Mouse (Mus musculus) hindbrain, embryonic 10.5 days (tissue): ENCODE measurements around the gene Actl6b. TPM values are rescaled to one million over a fixed set of nuclear protein-coding genes. Genes with fewer than 3 reads are reported as not detected.

Source experiments
- DNase-seq: peaks from one replicate; pipeline ENCODE4 v3.0.0-alpha.2; 2017; ENCODE audit warnings: low spot score
- H3K27ac ChIP-seq: fragments of 300-500 bp; sonication (generic); 2 replicates; pipeline ENCODE4 v1.5.1; 2016; ENCODE audit warnings: mild to moderate bottlenecking, moderate library complexity
- H3K27me3 ChIP-seq: fragments of 300-500 bp; sonication (generic); 2 replicates; pipeline ENCODE4 v1.6.1; 2016; ENCODE audit warnings: mild to moderate bottlenecking; ENCODE audit not compliant: poor library complexity, insufficient read depth, severe bottlenecking
- H3K36me3 ChIP-seq: fragments of 300-500 bp; sonication (generic); 2 replicates; pipeline ENCODE4 v1.6.1; 2016; ENCODE audit warnings: mild to moderate bottlenecking, moderate library complexity
- H3K4me1 ChIP-seq: fragments of 300-500 bp; sonication (generic); replicated peaks from 2 replicates; pipeline ENCODE4 v1.6.1; 2016; ENCODE audit warnings: mild to moderate bottlenecking
- H3K4me3 ChIP-seq: fragments of 300-500 bp; sonication (generic); 2 replicates; pipeline ENCODE4 v1.5.1; 2016; ENCODE audit warnings: mild to moderate bottlenecking, moderate library complexity
- H3K9me3 ChIP-seq: fragments of 300-500 bp; sonication (generic); 2 replicates; pipeline ENCODE4 v1.6.1; 2016; ENCODE audit warnings: mild to moderate bottlenecking, moderate library complexity
- whole genome bisulfite sequencing: fragments of 180-500 bp; shearing (Covaris S2); methylation state at CpG from one replicate; pipeline ENCODE4 v1.1.7; 2016; 5-methylcytosine and 5-hydroxymethylcytosine counted together
- polyA plus RNA-seq: library from polyadenylated mRNA; unstranded; fragments of >200 nt; fragmentation: Nextera tagmentation; extraction: Ambion mirVana; gene quantifications from 2 replicates; pipeline ENCODE4 v1.2.1, GENCODE M21; 2016

Actl6b gene
- polyA plus RNA-seq, 1 experiment from 2014 or later, result 47.6 TPM

DNA sequence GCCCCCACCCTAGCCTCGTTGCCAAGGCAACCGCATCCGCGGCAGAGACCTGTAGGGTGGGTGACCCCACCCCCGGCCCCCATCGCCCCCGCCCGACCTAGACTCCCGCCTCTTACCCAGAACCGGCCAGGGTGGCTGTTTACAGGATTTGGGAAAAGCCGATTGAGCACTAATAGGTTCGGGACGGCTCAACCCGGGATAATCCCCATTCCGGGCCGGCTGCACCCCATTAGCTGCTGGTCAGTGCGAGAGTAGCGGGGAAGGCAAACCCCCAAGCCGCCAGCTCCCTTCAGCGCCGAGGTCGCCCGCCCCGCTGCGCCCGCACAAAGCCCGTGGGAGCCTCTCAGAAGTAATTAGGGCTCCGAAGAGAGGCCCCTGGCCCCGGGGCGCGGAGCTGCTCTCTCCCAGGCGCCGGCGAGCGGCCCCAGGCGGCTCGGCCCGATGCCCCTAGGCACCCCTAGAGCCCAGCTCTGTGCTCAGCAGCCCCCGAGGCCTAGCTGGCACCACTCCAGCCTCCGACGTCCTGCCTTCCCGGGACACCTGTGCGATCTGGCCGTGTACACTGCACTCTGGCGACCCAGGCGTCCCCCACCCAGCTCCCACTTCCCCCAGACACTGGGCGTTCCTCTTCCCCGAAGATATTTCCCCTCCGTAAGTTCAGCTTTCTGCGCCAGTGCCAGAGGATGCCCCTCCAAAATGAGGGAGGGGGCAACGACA is 21.7 kb upstream of the Actl6b start:
- Histone ChIP-seq H3K27ac (peak overlapping the region; percentile 95), H3K36me3 (peaks cover 40% of the 10 kb centered on the region), H3K4me1 (peaks cover 59% of the 10 kb centered on the region), H3K4me3 (peak overlapping the region; percentile 82), H3K9me3 (no peaks in the 10 kb centered on the region), H3K27me3 (no peaks in the 10 kb centered on the region)
- peak; percentile 90 for DNase-seq
- WGBS, result under 1% methylated on average over 51 of the region's 51 CpGs

DNA sequence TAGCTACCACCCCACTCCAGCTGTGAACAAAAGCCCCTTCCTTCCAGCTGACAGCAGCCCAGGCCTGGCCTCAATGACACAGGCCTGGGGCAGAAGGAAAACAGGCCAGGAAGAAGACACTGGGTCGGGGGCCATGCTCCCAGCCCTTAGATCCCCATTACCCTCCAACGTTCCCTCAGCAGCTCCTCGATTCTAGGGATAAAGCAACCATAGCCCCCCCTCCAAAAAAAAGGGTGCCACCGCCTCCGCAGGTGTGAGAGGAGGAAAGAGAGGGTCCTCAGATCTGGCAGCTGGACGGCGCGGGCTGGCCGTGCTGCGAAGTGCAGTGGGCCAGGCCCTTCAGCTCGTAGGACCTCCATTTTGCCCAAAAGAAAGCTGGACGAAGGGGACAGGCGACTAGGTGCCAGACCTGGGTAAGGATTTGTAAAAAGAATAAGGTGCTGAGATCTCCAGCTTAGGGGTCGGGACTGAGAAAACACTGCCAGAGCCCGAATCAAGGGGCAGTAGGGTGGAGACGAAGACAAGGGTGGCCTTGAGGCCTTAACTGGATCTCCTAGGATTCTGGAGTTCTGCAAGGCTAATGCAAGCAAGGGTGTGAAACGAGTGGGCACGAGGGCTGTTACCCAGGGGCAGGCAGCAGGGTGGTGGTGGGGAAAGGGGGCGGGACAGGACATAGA is 21.0 kb upstream of the Actl6b start:
- H3K4me3 ChIP-seq, result peak overlapping the region; percentile 82
- H3K27me3 ChIP-seq, result no peaks in the 10 kb centered on the region
- H3K36me3 ChIP-seq, result peaks cover 33% of the 10 kb centered on the region
- no peaks in the 10 kb centered on the region for H3K9me3 ChIP-seq
- 1% methylated on average over 19 of the region's 19 CpGs for WGBS
- H3K27ac ChIP-seq, result peak overlapping the region; percentile 95
- H3K4me1 ChIP-seq, result peaks cover 52% of the 10 kb centered on the region
- peak; percentile 57 for DNase-seq

DNA sequence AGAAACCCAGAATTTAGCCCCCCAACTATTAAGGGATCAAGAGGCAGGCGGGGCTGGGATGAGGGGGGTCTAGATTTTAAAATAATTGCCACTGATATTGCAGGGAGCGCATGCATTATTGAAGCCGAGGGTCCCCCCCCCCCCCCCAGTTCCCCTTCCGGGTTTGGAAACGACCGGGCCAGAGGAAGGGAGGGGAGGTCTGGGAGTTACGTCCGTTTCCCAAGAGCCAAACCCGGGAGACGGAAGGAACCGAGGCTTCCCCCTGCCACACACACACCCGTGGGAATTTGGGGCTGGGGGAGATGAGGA is 20.6 kb upstream of the Actl6b start:
- DNase-seq, result no peak
- Histone ChIP-seq H3K4me1 (peaks cover 49% of the 10 kb centered on the region), H3K36me3 (peaks cover 28% of the 10 kb centered on the region), H3K4me3 (peak overlapping the region; percentile 82), H3K27me3 (no peaks in the 10 kb centered on the region), H3K27ac (peak overlapping the region; percentile 95), H3K9me3 (no peaks in the 10 kb centered on the region)
- 0% methylated on average over 12 of the region's 12 CpGs for WGBS

DNA sequence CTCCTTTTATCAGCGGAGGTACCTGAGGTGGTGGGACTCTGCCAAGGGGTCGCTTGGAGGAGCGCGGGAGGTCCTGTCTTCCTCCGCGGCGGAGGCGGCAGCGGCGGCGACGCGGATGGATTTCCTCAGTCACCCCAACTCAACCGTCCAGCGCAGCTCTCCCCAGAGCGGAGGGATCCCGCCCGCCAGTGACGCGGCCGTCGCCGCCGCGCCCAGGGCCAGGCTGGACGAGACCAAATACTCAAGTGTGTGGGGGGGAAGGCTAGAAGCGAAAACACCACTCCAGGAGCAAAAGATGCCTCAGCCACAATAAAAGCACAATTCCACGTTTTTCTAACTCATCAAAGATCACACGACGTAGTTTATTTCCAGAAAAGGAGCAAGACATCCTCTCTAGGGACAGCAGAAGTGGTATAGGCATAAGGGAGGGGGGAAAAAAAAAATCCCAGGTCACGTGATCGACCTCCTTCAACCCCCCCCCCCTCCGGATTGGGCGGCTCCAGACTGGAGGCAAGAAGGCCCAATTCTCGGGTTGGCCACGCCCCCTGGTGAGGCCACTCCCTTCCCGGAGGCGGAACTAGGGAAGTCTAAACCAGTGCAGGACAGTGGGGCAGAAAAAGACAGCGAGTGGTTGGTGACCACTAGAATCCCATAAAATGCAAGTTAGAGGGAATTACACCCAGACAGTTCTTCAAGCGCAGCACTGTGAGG is 20.0 kb upstream of the Actl6b start, which contains the start of the genes Epo and Gnb2:
Gene Epo (minus strand): TSS at position 126 of the 711 bp plus-strand sequence.
Gene Gnb2 (minus strand): TSS at position 394 of the 711 bp plus-strand sequence.
- Histone ChIP-seq H3K27me3 (no peaks in the 10 kb centered on the region), H3K4me1 (peaks cover 43% of the 10 kb centered on the region), H3K36me3 (peaks cover 23% of the 10 kb centered on the region), H3K9me3 (no peaks in the 10 kb centered on the region), H3K4me3 (peak within 1 kb of the TSS; percentile 82), H3K27ac (peak within 1 kb of the TSS; percentile 95)
- WGBS, result under 1% methylated on average over 40 of the region's 40 CpGs
- peak; percentile 98 for DNase-seq

DNA sequence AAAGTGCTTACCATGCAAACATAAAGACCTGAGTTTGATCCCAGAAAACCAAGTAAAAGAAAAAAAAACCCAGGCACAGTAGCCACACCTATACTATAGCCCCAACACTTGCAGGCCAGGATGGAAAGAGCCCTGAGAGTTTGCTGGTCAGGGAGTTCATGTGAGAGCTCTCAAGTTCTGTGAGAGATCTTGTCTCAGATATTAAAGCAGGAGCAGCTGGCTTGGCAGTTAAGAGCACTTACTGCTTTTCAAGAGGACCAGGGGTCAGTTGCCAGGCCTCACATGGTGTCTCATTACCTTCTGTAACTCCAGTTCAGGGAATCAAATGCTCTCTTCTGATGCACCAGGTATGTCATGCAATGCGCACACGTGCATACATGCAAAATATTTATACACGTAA is 18.6 kb upstream of the Actl6b start:
- Histone ChIP-seq H3K4me1 (peaks cover 29% of the 10 kb centered on the region), H3K4me3 (no peak overlapping the region), H3K27me3 (no peaks in the 10 kb centered on the region), H3K9me3 (no peaks in the 10 kb centered on the region), H3K36me3 (peaks cover 8% of the 10 kb centered on the region), H3K27ac (no peak overlapping the region)
- WGBS, result 93% methylated on average over 3 of the region's 3 CpGs
- no peak for DNase-seq

DNA sequence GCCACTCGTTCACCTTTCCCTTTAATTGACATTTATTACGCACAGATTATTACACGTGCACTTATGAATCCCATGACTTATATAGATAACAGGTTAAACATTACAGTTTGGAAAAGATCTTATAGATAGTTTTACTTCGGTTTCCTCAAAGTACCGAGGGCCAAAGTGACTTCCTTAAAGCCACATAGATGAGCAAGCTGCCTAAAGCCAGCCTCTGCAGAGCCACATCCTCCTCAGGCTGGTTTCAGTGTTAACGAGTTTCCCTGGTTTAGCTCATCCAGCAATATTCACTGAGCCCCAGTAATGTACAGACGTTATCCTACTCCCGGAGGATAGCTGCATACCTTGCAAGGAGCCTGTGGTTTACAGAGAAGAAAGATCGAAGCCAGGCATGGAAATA is 18.0 kb upstream of the Actl6b start:
- no peak for DNase-seq
- H3K27ac ChIP-seq, result no peak overlapping the region
- 88% methylated on average over 9 of the region's 9 CpGs for WGBS
- no peaks in the 10 kb centered on the region for H3K27me3 ChIP-seq
- peaks cover 24% of the 10 kb centered on the region for H3K4me1 ChIP-seq
- H3K36me3 ChIP-seq, result peaks cover 3% of the 10 kb centered on the region
- no peaks in the 10 kb centered on the region for H3K9me3 ChIP-seq
- H3K4me3 ChIP-seq, result no peak overlapping the region

DNA sequence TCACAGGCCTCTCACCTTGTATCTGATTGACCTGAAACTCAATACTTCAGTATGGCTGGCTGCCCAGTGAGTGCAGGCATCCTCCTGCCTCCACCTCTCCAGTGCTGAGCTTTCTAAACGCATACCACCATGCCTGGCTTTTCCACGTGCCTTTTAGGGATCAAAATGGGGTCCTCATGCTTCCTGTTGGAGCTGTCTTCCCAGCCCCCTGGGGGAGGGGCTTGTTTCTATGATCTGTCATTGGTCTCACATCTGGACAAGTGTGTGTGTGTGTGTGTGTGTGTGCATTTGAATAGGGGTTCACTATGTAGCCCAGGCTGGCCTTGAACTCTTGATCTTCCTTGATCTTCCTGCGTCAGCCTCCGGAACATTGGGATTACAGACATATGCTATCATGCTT is 15.9 kb upstream of the Actl6b start:
- WGBS, result 68% methylated on average over 4 of the region's 4 CpGs
- Histone ChIP-seq H3K4me3 (no peak overlapping the region), H3K36me3 (no peaks in the 10 kb centered on the region), H3K27me3 (no peaks in the 10 kb centered on the region), H3K9me3 (no peaks in the 10 kb centered on the region), H3K4me1 (peaks cover 7% of the 10 kb centered on the region), H3K27ac (no peak overlapping the region)
- no peak for DNase-seq

DNA sequence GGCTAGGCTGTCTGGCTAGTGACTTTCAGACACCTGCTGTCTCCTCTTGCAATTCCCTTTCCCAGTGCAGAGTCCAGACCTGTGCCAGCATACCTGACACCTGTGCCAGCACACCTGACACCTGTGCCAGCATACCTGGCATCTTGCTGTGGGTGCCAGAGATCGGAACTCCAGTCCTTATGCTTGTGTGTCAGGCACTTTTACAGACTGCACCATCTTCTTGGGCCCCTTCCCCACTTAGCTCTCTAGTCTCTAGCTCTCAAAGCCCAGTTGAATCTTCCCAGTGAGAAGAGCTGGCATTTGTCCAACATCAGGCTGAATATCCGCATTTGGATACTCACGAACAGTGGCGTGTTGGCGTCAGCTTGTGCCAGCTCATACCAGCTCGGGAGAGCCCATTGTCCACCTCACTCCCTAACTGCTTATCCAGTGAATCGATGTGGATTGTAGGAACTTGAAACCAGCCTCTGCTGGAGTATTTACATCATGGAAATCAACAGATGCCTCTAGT is 14.0 kb upstream of the Actl6b start:
- Histone ChIP-seq H3K36me3 (no peaks in the 10 kb centered on the region), H3K4me1 (0 out of 2 replicates have a peak, but pooled peaks cover 2% of the 10 kb centered on the region), H3K27ac (no peak overlapping the region), H3K4me3 (no peak overlapping the region), H3K27me3 (no peaks in the 10 kb centered on the region), H3K9me3 (no peaks in the 10 kb centered on the region)
- WGBS, result 82% methylated on average over 7 of the region's 7 CpGs
- DNase-seq, result no peak

DNA sequence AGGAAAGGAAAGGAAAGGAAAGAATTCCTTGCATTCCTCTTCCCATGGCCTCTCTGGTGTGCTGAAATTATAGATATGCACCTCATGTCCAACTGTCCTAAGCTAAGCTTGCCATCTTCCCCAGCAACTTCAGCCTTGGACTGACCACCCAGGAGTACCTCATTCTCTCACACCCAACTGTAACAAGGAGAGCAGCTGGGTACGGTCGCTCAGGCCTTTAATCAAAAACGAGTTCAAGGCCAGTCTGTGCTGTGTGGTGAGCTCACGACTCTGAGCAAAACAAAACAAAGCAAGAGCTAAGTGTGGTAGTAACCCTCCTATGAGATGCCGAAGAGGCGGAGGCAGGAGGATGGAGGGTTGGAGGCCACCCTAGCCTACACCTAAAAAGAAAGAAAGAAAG is 12.3 kb upstream of the Actl6b start:
- no peaks in the 10 kb centered on the region for H3K27me3 ChIP-seq
- no peak for DNase-seq
- 0 out of 2 replicates have a peak, but pooled peaks cover 2% of the 10 kb centered on the region for H3K4me1 ChIP-seq
- no peaks in the 10 kb centered on the region for H3K36me3 ChIP-seq
- no peak overlapping the region for H3K4me3 ChIP-seq
- no peaks in the 10 kb centered on the region for H3K9me3 ChIP-seq
- 77% methylated on average over 6 of the region's 6 CpGs for WGBS
- no peak overlapping the region for H3K27ac ChIP-seq

DNA sequence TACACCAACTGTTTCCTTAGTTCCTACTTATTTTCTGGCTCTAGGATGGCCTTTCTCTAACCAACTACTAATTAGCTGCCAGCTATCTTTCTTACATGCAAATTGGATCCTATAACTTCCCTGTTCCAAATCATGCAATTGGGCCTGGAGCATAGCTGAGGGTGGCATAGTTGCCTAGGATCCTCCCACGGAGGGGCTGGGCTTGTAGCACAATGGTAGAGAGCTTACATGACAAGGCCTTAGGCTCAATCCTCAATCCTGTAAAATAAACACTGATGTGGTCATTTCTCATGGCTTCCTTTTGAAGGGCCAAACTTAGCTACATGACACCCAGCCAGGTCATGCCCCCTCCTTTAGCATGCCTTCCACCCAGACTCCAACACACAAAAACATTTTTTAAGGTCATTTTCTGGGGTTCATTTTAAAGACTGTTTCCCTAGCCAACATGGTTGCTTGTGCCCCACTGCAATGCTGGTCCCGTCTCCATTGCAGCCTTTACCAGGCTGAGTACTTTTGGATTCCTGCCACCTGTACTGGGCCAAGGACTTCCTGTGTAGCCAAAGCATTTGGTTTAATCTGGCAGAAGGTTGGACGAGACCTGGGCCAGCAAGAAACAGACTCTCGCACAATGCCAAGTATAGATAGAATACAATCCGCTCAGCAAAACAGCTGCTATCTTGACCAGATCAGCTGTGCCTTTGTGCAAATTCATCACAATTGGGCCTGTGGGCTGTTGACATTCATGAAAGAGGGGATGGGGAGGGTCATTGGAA is 11.4 kb upstream of the Actl6b start:
- no peak for DNase-seq
- WGBS, result 79% methylated on average over 5 of the region's 5 CpGs
- H3K4me1 ChIP-seq, result 0 out of 2 replicates have a peak, but pooled peaks cover 2% of the 10 kb centered on the region
- H3K4me3 ChIP-seq, result no peak overlapping the region
- H3K9me3 ChIP-seq, result no peaks in the 10 kb centered on the region
- H3K27me3 ChIP-seq, result no peaks in the 10 kb centered on the region
- no peak overlapping the region for H3K27ac ChIP-seq
- no peaks in the 10 kb centered on the region for H3K36me3 ChIP-seq

DNA sequence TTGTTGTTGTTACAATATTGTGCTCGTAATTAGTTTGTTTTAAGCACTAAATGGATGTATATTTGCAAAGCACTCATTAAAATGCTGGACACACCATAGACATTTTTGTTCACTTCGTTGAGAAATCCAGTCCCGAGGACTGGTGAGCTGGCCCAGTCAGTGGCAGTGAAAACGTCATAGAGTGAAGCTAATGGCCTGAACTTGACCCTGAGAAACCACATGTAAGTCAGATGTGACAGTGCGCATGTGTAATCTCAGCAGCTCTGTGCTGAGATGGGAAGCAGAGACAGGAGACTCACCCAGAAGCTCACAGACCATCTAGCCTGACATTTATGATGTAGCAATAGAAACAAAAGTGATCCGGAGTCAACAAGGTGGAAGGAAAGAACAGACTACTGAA is 8.4 kb upstream of the Actl6b start:
- no peak for DNase-seq
- 76% methylated on average over 6 of the region's 6 CpGs for WGBS

DNA sequence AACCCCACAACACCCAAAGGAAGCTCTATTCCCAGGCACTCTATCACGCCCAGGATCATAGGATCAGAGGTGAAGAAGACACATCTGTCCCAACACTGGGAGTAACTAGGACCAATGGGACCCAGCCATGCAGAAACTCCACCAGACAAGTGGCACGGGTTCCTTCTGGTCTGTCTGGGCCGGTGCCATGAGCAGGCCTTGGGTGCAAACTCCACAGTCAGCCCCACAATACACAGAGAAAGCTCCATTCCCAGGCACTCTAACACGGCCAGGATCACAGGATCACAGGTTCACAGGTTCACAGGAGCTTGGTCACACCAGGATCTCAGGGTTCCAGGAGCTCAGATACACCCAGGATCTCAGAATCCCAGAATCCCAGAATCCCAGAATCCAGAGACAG is 7.7 kb upstream of the Actl6b start:
- no peak for DNase-seq
- H3K27ac ChIP-seq, result no peak overlapping the region
- no peak overlapping the region for H3K4me3 ChIP-seq
- H3K36me3 ChIP-seq, result no peaks in the 10 kb centered on the region
- 80% methylated on average over 4 of the region's 4 CpGs for WGBS
- H3K4me1 ChIP-seq, result no peaks in the 10 kb centered on the region
- no peaks in the 10 kb centered on the region for H3K27me3 ChIP-seq
- H3K9me3 ChIP-seq, result no peaks in the 10 kb centered on the region

More for the DNA sequence above, 8.4 kb upstream of the Actl6b start:
- no peaks in the 10 kb centered on the region for H3K4me1 ChIP-seq
- H3K36me3 ChIP-seq, result no peaks in the 10 kb centered on the region
- H3K27ac ChIP-seq, result no peak overlapping the region
- no peaks in the 10 kb centered on the region for H3K9me3 ChIP-seq
- no peak overlapping the region for H3K4me3 ChIP-seq
- H3K27me3 ChIP-seq, result no peaks in the 10 kb centered on the region
